Mouse (Mus musculus) midbrain, postnatal 0 days (tissue): ENCODE measurements around the gene Otx2. TPM values are rescaled to one million over a fixed set of nuclear protein-coding genes. Genes with fewer than 3 reads are reported as not detected.
A peak's percentile ranks its signal among the peaks of the same experiment; 100 is the strongest.

Experiments
- ATAC-seq: fragments of 200-750 bp; cut with Nextera tagmentation; 2 replicates; pipeline ENCODE4 v1.8.0; 2017; ENCODE audit warnings: moderate number of reproducible peaks, mild to moderate bottlenecking, moderate TSS enrichment, moderate library complexity; ENCODE audit not compliant: low FRiP score
- DNase-seq: peaks from one replicate; pipeline ENCODE4 v3.0.0-alpha.2; 2015; ENCODE audit warnings: low spot score
- H3K27ac ChIP-seq: fragments of 300-500 bp; sonication (generic); 2 replicates; pipeline ENCODE4 v1.5.1; 2014; ENCODE audit warnings: low read depth, mild to moderate bottlenecking, low read length, mixed read lengths
- H3K27me3 ChIP-seq: fragments of 300-500 bp; sonication (generic); 2 replicates; pipeline ENCODE4 v1.6.1; 2014; ENCODE audit warnings: low read length, control low read depth, mixed read lengths; ENCODE audit not compliant: insufficient read depth
- H3K36me3 ChIP-seq: fragments of 300-500 bp; sonication (generic); 2 replicates; pipeline ENCODE4 v1.6.1; 2014; ENCODE audit warnings: low read length, control low read depth, mixed read lengths; ENCODE audit not compliant: insufficient read depth
- H3K4me1 ChIP-seq: fragments of 300-500 bp; sonication (generic); 2 replicates; pipeline ENCODE4 v1.6.1; 2014; ENCODE audit warnings: mild to moderate bottlenecking, control low read depth, antibody characterized with exemption, low read length, mixed read lengths; ENCODE audit not compliant: insufficient read depth
- H3K4me2 ChIP-seq: fragments of 300-500 bp; sonication (generic); 2 replicates; pipeline ENCODE4 v1.6.1; 2014; ENCODE audit warnings: low read depth, mild to moderate bottlenecking, low read length, mixed read lengths; ENCODE audit not compliant: poor library complexity, severe bottlenecking
- H3K4me3 ChIP-seq: fragments of 300-500 bp; sonication (generic); 2 replicates; pipeline ENCODE4 v1.5.1; 2014; ENCODE audit warnings: low read depth, mild to moderate bottlenecking, low read length, moderate library complexity
- H3K9ac ChIP-seq: fragments of 300-500 bp; sonication (generic); replicated peaks from 2 replicates; pipeline ENCODE4 v1.6.1; 2014; ENCODE audit warnings: mild to moderate bottlenecking, low read length, moderate library complexity, mixed read lengths; ENCODE audit not compliant: poor library complexity, severe bottlenecking
- H3K9me3 ChIP-seq: fragments of 300-500 bp; sonication (generic); 2 replicates; pipeline ENCODE4 v1.6.1; 2016; ENCODE audit warnings: low read length, control low read depth
- CTCF ChIP-seq: IDR thresholded peaks from 2 replicates; pipeline ENCODE4 v1.5.1; 2016; ENCODE audit warnings: antibody characterized with exemption, mild to moderate bottlenecking
- WGBS: fragments of 180-500 bp; shearing (Covaris S2); extraction: QIAGEN DNeasy Blood & Tissue Kit; methylation state at CpG from one replicate; pipeline ENCODE4 v1.1.7; 2014; 5-methylcytosine and 5-hydroxymethylcytosine counted together
- polyA plus RNA-seq: library from polyadenylated mRNA; unstranded; fragments of >200 nt; fragmentation: Nextera tagmentation; extraction: Ambion mirVana; gene quantifications from 2 replicates; pipeline ENCODE4 v1.2.1, GENCODE M21; 2015
- total RNA-seq: library from RNA; depleted of rRNA; stranded (reverse); fragments of >200 nt; gene quantifications from 2 replicates; pipeline ENCODE4 v1.2.3, GENCODE M21; 2014

Otx2 gene
- total and polyA plus RNA-seq, 2 experiments from 2014 or later = 62.0 to 93.2 TPM

- Histone ChIP-seq H3K36me3 (no peaks in the 10 kb centered on the region), H3K27me3 (no peaks in the 10 kb centered on the region), H3K4me1 (no peaks in the 10 kb centered on the region), H3K4me3 (peak overlapping the region; percentile 30; the same call in 1 of the 2 replicates), H3K4me2 (peak overlapping the region; percentile 61), H3K9me3 (no peaks in the 10 kb centered on the region), H3K27ac (peak overlapping the region; percentile 69), H3K9ac (no peak overlapping the region)
- WGBS = 15% methylated on average over 11 of the region's 11 CpGs
- TF ChIP-seq CTCF = no peak
- DNase-seq (no peak), ATAC-seq (0 out of 2 replicates have a peak, but pooled peaks have one; percentile 32)
These were observed 36.6 kb upstream of the Otx2 start for GRCm38 (mm10) chr14:48710062-48710870.

- Histone ChIP-seq H3K36me3 (no peaks in the 10 kb centered on the region), H3K4me2 (peak overlapping the region; percentile 61), H3K27me3 (no peaks in the 10 kb centered on the region), H3K9ac (peak overlapping the region; percentile 44; the same call in 1 of the 2 replicates), H3K27ac (no peak overlapping the region), H3K4me1 (no peaks in the 10 kb centered on the region), H3K4me3 (peak overlapping the region; percentile 30; the same call in 1 of the 2 replicates), H3K9me3 (no peaks in the 10 kb centered on the region)
- peak; percentile 87 for ATAC-seq
- DNase-seq = peak; percentile 86
- TF ChIP-seq CTCF = 0 out of 2 replicates have a peak, but pooled peaks have one; percentile 6
- WGBS = under 1% methylated on average over 20 of the region's 20 CpGs
These were observed 35.9 kb upstream of the Otx2 start for GRCm38 (mm10) chr14:48709371-48710061.

DNA sequence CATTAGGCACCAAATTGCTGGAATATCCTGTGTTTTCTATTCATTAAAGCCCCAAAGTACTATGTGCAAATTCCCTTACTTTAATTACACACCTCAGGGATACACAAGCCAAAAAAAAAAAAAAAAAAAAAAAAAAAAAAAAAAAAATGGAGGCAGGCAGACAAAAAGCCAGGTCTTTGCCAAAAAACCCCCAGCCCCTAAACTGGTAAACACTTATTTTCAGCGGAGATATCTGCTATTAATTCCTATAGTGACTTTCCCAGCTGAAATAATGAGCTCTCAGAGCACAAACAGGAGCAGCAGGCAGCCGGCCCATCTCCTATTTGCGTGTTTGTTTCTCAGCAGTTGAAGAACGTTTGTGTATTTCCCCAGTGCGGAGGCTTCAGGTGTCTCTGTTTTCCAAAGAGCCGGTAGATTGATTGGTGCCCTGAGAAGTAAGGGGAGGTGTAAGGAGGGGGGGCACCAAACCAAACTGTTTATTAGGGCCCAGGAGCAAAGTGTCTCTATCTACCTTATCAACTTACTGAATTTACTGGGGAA lies 34.3 kb upstream of the Otx2 start:
- no peak overlapping the region for H3K9ac ChIP-seq
- ATAC-seq (no peak), DNase-seq (no peak)
- H3K27ac ChIP-seq = no peak overlapping the region
- 16% methylated on average over 6 of the region's 6 CpGs for WGBS
- no peaks in the 10 kb centered on the region for H3K36me3 ChIP-seq
- H3K4me3 ChIP-seq = no peak overlapping the region
- H3K9me3 ChIP-seq = no peaks in the 10 kb centered on the region
- no peaks in the 10 kb centered on the region for H3K27me3 ChIP-seq
- TF ChIP-seq CTCF = no peak
- no peak overlapping the region for H3K4me2 ChIP-seq
- no peaks in the 10 kb centered on the region for H3K4me1 ChIP-seq

DNA sequence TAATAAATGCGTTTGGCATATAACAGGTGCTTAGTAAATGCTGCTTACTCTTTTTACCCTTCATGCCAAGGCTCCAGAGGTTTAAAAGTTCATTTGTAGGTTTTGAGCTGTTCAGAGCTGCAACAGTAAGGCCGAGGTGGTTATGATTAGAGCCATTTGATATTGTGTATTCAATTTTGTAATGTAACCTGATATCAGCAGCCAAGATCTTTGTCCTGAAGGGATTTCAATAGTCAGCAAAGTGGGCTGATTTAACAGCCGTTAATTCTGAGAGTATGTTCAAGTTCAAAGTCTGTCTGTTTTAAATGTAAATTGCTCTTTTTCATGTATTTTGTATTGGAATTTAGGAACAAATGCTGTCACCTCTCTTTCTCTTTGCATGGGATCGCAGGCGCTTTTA lies 33.8 kb upstream of the Otx2 start:
- no peaks in the 10 kb centered on the region for H3K9me3 ChIP-seq
- H3K9ac ChIP-seq = no peak overlapping the region
- DNase-seq (no peak), ATAC-seq (no peak)
- H3K27me3 ChIP-seq = no peaks in the 10 kb centered on the region
- H3K4me3 ChIP-seq = no peak overlapping the region
- no peaks in the 10 kb centered on the region for H3K4me1 ChIP-seq
- no peak overlapping the region for H3K27ac ChIP-seq
- WGBS = 46% methylated on average over 5 of the region's 5 CpGs
- no peak for TF ChIP-seq CTCF
- H3K36me3 ChIP-seq = no peaks in the 10 kb centered on the region
- H3K4me2 ChIP-seq = no peak overlapping the region

- TF ChIP-seq CTCF = no peak
- ATAC-seq (no peak), DNase-seq (no peak)
- H3K27me3 ChIP-seq = no peaks in the 10 kb centered on the region
- H3K9ac ChIP-seq = no peak overlapping the region
- no peaks in the 10 kb centered on the region for H3K4me1 ChIP-seq
- 59% methylated on average over 8 of the region's 8 CpGs for WGBS
- H3K27ac ChIP-seq = no peak overlapping the region
- no peaks in the 10 kb centered on the region for H3K9me3 ChIP-seq
- no peak overlapping the region for H3K4me3 ChIP-seq
- H3K4me2 ChIP-seq = no peak overlapping the region
- H3K36me3 ChIP-seq = no peaks in the 10 kb centered on the region
These were observed 27.3 kb upstream of the Otx2 start for GRCm38 (mm10) chr14:48700790-48701370.
